Comparison of ENCODE assay signal across 1 mouse cellular context in the genomic region with DNA sequence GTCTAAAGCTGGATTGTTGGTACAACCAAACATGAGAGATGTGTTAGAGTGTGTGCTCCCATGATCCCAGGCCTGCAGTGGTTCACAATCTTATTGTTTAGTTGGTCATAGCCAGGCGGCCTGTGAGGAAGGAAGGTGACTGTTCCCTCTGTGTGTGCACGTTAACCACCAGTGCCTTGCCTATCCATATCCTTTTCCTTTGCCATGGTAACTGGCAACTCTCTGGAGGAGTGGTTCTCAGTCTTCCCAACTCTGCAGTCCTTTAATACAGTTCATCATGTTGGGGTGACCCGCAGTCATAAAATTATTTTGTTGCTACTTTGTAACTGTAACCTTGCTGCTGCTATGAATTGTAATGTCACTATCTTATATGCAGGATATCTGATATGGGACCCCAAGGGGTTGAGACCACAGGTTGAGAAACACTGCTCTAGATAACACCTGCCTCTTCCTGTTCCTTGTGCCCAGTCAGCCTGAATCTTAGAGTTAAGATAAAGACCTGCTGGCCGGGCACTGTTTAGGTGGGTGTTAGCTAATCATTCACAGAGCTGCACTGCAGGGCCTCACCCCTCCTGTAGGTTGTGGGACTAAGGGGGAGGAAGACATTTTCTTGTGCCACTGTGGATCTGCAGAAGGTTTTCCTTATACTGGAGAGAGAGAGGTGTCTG.
TF ChIP-seq lines count a peak whose summit lies in the region.

No protein-coding gene starts in this region.

TF ChIP-seq in MEL, 35 proteins besides CTCF, POLR2A, EP300 and RAD21 (continued from another document):
- TF ChIP-seq POLR2AphosphoS2 (IDR thresholded peaks at IDR 0.05; ENCODE audit: low read length), result peak; percentile 24; the same call in 1 of the 2 replicates
- peak; percentile 86 for TF ChIP-seq TAL1 (IDR thresholded peaks at IDR 0.05; ENCODE audit: low read length)
- no peak for TF ChIP-seq SMC3 (IDR thresholded peaks at IDR 0.05; ENCODE audit: low read depth, low read length)
- peak; percentile 95 for TF ChIP-seq RCOR1 (IDR thresholded peaks at IDR 0.05; ENCODE audit: low read depth, low read length)
- TF ChIP-seq TBP (IDR thresholded peaks at IDR 0.05; ENCODE audit: low read depth, low read length), result peak; percentile 56
- TF ChIP-seq MXI1 (IDR thresholded peaks at IDR 0.05; ENCODE audit: low read depth, low read length), result 0 out of 2 replicates have a peak, but pooled peaks have one; percentile 29
- TF ChIP-seq TCF12 (IDR thresholded peaks at IDR 0.05; ENCODE audit: low read depth, low read length), result peak; percentile 99
- peak; percentile 84 for TF ChIP-seq BHLHE40 (IDR thresholded peaks at IDR 0.05; ENCODE audit: borderline replicate concordance, low read depth, low read length)
- TF ChIP-seq MYC (IDR thresholded peaks at IDR 0.05; ENCODE audit: low read depth, low read length), result no peak; the same call in 1 of the 2 replicates
- no peak for TF ChIP-seq USF1 (IDR thresholded peaks at IDR 0.05; ENCODE audit: low read depth, low read length)
- no peak for TF ChIP-seq UBTF (IDR thresholded peaks at IDR 0.05; ENCODE audit: borderline replicate concordance, insufficient read depth, low read depth, low read length)
- peak; percentile 78; the same call in 1 of the 2 replicates for TF ChIP-seq MAFK (IDR thresholded peaks at IDR 0.05; ENCODE audit: borderline replicate concordance, low read depth, low read length)
- TF ChIP-seq ZC3H11A (IDR thresholded peaks at IDR 0.05; ENCODE audit: low read depth, low read length), result no peak
- TF ChIP-seq GABPA (IDR thresholded peaks at IDR 0.05; ENCODE audit: low read depth, low read length), result no peak
- TF ChIP-seq NRF1 (IDR thresholded peaks at IDR 0.05; ENCODE audit: insufficient read depth, low read depth, low read length, poor library complexity, severe bottlenecking), result no peak
- TF ChIP-seq GATA1 (IDR thresholded peaks at IDR 0.05; ENCODE audit: low read depth, low read length), result peak; percentile 100
- peak; percentile 82 for TF ChIP-seq MYB (IDR thresholded peaks at IDR 0.05; ENCODE audit: low read depth, low read length)
- TF ChIP-seq ETS1 (IDR thresholded peaks at IDR 0.05; ENCODE audit: low read depth, low read length), result peak; percentile 98
- peak; percentile 34 for TF ChIP-seq CHD2 (IDR thresholded peaks at IDR 0.05; ENCODE audit: low read length)
- TF ChIP-seq HCFC1 (IDR thresholded peaks at IDR 0.05; ENCODE audit: low read depth, low read length), result no peak; the same call in none of the 2 replicates
